Mouse (Mus musculus): ENCODE data around the gene Olfr1135.

Gene Olfr1135

DNA sequence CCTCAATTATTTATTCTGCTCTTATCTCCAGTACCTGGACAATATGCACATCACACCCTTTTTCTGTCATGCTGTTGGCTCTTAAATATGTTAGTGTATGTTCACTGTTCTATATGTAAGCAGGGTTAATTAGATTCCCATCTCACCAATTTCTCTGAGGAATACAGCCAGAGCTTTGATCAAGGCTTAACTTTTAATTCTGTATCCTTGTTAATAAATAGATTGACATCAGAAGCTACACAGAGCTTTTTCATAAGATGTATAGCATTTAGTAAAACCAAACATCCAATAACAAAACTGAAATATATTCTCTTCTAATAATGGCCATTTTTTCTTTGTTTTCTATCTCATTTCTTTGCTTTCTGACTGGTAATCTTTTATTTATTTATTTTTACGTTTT, at the start of gene Olfr1135:
Gene Olfr1135, minus strand, starts transcription at position 101 of the 400 bp plus-strand sequence.
- no peak for DNase-seq (ENCODE audit: low spot score)

DNA sequence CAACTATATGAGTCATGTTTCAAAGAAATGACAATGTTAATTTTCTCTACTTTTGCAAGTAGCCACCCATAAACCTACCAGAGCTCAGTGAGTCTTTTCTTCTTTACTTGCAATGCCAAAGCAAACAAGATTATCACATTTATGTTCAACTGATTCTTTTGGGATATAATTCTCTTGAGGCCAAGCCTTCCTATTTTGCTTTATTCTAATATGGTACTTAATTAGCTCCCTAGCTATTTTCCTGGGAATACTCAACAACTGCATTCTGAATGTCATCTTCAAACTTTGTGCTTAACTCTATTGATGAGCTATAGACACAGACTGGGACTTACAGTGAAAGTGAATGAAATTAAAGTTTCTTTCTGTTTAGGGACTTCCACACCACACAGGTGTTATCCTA, 39.6 kb upstream of the Olfr1135 start, which contains the start of gene Olfr1137:
Gene Olfr1137, minus strand, starts transcription at position 101 of the 400 bp plus-strand sequence.
- no peak for DNase-seq (ENCODE audit: low spot score)

DNA sequence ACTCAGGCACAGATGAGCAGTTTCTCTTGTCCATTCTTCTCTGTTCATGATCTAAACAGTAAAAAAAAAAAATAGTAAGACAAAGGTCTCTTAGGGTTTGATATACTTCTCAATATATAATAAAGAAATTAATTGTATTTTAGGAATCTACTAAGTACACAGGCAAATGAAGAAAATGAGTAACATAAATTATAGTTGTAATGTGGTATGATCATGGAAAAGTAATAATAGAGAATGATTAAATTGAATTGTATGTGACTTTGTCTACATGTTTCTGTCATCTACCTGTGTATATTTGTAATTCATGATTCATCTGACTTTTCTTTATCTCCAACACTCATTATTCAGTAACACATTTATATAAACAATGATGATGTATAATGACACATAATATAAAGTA, 20.4 kb upstream of the Olfr1135 start, which contains the start of gene Olfr1136:
Gene Olfr1136, minus strand, starts transcription at position 101 of the 400 bp plus-strand sequence.
- DNase-seq (ENCODE audit: low spot score), result no peak

DNA sequence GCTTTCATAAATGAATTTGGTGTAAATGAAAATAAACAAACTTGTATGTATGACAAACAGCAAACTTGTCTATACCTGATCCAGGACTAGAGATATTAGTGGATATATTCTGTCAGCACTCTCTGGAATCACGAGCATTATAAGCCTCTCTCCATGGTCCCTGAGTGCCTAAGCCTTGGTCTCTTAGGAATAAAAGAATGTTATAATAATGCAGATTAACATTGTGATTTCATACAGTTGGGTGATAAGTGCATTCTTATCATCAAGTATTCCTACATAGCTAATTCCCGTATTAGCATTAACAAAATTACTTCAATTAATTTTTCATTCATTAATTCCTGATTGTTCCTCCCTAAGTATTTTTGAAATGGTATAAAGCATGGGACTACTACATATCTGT, 15.1 kb downstream of the Olfr1135 start, which contains the start of gene Olfr1134:
Gene Olfr1134, minus strand, starts transcription at position 101 of the 400 bp plus-strand sequence.
- DNase-seq (ENCODE audit: low spot score), result no peak

DNA sequence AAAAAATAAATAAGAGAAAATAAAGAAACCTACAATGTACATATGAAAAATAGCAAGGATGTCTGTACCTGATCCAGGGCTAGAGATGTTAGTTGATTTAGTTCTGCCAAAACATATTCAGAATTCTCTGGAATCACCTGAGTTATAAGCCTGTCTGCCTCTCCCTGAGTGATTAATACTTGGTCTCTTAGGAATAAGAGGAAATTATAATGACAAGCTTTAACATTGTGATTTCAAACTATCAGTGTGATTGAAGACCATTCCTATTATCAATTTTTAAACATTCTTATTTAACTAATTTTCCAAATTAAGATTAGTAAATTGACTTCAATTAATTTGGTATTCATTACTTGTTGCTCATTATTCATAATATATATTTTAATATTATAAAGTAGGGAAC, 26.2 kb downstream of the Olfr1135 start, which contains the start of gene Olfr1133:
Gene Olfr1133, minus strand, starts transcription at position 101 of the 400 bp plus-strand sequence.
- DNase-seq (ENCODE audit: low spot score), result no peak

DNA sequence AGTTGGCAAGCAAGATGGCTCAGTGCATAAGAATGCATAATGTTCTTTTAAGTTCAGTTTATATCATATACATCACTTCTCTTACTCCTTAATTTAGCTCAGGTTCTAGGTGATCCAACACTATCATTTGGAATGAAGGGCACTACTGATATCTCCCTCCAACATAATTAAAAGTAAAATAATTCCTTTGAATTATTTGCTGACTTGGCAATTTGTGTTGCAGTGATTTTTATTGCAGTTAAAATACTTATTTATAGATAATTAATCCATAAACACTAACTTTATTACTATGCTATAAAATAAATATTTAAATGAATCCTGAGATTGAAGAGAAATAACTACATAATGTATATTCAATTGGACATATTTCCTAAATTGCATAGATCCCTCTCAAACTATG, 31.0 kb downstream of the Olfr1135 start:
- no peak for DNase-seq (ENCODE audit: low spot score)

DNA sequence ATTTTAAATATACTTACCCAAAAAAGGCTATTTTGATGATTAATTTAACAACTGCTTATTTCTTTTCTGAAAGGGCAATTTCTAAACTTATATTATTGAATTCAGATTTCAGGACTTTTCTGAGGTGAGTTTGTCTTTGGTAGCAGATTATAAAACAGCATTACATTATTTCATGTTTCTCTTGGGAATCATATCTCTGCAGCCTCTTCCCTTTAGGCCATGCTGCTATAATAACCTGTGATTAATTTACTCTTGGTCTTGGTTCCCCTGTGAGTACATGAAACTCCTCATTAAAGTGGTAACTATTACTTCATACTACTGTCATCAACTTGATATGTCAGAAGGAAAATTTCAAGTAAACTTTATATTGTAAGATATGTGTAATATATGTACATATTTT, 36.0 kb downstream of the Olfr1135 start, which contains the start of gene Olfr1132:
Gene Olfr1132, minus strand, starts transcription at position 101 of the 400 bp plus-strand sequence.
- DNase-seq (ENCODE audit: low spot score), result no peak

DNA sequence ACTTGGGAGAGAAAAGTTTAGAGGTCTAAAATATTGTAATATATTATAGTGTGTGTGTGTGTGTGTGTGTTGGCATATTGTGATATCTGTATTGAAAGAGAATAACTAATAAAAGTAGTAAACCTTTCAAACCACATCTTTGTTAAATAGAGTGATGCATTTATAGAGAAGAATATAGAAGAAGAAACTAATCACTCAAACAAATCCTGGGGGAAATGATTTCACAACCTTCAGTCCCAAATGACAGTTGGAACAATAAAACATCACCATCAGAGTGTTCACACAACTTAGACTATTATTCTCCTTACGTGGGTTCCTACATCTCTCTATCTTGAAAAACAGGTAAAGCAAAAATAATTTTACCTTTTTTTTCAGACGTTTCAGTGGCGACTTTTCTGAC, 46.7 kb downstream of the Olfr1135 start, which contains the start of gene Olfr1131:
Gene Olfr1131, plus strand, starts transcription at position 301 of the 400 bp plus-strand sequence.
- no peak for DNase-seq (ENCODE audit: low spot score)
